Mouse (Mus musculus) cerebellum, adult 8-10 months (tissue): ENCODE measurements at regions not wholly inside any gene's neighbourhood (a gene's known extent, or its start where the extent isn't known, plus 50 kb on each side); places are given as distances from the start of the nearest gene placed in this dataset.

ENCODE experiments used
- DNase-seq: peaks from one replicate; pipeline ENCODE4 v3.0.0; 2022

- no peak for DNase-seq
Measured at GRCm38 (mm10) chr4:95234030-95234555, 182.1 kb upstream of the Jun start.

GRCm38 (mm10) chr4:95247977-95248376 is 196.0 kb upstream of the Jun start:
- DNase-seq = no peak

DNA sequence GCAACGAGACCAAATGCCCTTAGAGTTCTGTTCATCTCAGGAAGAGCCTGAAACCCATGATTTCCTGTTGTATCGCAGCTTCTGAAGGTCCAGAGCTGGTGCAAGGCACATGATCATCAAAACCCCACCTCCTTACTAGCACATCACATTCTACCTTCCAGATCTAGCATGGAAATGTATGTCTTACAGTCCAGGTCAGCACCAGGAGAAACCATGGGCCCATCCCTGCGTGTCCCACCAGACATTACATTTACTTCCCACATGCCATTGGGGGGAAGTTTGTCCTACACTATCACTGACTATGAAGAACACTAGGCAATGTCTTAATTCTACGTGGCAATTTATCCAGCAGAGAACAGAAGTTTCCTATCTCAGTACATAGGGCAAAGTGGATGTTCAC is 197.0 kb upstream of the Jun start:
- DNase-seq = no peak

DNA sequence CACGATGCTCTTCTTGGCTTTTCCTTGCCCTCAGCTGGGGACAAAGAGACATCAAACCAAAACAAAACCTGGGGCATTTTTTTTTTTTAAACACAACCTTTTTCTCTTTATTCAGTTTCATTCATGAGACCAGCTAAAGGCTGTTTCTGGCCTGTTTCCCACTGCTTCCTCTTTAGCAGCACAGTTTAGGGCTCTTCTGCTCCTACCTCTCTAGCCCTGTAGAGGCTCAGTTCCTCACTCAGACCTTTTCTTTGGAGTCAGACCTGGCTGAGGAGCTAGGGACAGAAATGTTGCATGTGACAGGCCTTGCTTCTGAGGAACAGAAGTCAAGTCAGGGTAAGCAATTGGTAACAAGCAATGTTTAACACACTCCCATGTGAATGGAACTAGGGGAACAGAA is 198.1 kb upstream of the Jun start:
- DNase-seq = no peak

GRCm38 (mm10) chr4:95269766-95270165 is 217.7 kb upstream of the Jun start:
- DNase-seq = no peak

GRCm38 (mm10) chr4:95270389-95270788 is 218.4 kb upstream of the Jun start:
- DNase-seq = no peak

DNA sequence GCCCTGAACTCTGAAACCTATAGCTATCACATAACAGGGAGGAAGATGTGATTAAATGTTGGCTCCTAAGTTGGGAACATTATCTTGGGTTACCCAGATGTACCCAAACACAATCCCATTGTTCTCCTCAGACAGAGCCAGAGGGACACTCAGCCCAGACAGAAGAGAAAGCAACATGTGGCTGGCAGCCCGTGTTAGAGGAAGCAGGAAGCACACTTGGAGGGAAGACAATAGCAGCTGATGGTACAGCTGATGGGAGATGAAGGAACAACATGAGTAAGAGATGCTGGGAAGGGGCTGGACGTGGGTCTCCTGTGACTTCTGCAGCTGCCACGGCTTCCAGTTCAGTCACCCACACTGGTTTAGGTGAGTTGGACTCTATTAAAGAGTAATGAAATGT is 224.2 kb upstream of the Jun start:
- no peak for DNase-seq

- DNase-seq = no peak
Measured at GRCm38 (mm10) chr4:95277989-95278713, 226.1 kb upstream of the Jun start.

GRCm38 (mm10) chr4:95278714-95279095 is 226.7 kb upstream of the Jun start:
- DNase-seq = no peak

DNA sequence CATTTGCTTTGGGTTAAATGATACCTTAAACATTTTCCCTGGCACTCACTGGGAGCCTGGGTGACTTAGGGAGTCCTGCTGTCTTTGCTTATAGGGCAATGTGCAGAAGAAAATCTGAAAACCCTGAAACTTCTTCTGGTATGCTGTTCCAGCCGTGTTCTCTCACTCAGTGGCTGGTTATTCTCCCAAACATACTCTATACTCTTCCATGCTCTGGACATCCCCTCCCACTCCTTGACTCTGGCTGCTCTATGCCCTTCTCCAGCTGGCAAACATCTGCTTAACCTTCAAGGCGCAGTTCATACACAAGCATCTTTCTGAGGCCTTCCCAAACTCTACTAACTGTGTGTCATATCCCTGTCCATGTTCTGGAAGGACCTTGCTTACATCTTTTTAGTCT is 227.2 kb upstream of the Jun start:
- no peak for DNase-seq

DNA sequence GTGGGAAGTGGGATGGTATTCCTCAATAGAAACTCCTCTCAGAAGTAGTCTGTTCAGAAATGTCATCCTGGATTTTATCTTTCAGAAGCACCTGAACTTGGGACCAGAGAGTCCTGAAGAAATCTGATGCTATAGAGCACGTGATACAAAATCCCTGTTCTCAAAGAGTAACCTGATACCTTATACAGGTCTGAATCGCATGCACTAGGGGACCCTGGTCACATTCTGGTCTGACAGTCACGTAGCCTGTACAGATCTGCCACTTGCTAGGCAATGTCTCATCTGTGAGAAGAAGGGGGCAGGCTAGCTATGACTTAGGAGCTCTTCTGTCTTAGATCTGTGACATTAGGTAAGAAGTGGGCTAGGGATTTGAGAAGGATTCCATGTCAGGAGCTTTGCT is 230.1 kb upstream of the Jun start:
- no peak for DNase-seq

DNA sequence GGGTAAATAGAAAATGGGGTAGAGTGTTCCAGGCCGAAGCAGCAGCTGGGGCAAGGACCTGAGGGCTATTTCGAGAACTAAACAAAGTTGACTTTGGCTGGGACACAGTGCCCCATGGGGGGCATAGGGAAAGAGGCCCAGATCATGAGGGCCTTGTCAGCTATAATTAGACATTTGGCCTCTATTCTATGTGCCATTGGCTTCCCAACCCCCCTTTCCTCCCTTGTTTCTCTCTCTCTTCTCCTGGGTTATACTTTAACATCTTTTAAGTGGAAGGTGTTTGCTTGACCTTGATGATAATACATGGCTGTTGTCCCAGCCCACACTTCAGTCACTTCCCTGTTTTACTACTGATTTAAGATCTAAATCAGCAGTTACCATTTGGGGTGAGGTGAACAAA is 231.8 kb upstream of the Jun start:
- no peak for DNase-seq

- DNase-seq = no peak
Measured at GRCm38 (mm10) chr4:95284192-95284591, 232.2 kb upstream of the Jun start.

- DNase-seq = no peak
Measured at GRCm38 (mm10) chr4:95284696-95285095, 232.7 kb upstream of the Jun start.

- no peak for DNase-seq
Measured at GRCm38 (mm10) chr4:95290321-95290720, 238.3 kb upstream of the Jun start.

DNA sequence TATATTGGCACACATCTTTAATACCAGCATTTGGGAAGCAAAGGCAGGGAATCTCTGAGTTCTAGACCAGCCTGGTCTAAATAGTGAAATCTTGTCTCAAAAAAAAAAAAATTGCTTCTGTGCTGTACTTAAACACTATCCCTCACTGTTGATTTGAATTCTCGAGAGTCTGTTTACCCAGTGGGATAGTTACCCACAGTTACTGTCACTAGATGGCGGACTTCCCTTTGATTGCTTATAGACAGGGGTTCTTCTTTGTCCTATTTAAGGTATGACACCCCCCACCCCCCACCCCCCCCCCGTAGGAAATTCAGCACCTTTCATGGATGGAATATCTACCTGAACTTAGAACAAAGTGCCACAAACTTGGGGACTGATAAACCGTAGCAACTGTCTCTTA is 242.1 kb upstream of the Jun start:
- DNase-seq = no peak

DNA sequence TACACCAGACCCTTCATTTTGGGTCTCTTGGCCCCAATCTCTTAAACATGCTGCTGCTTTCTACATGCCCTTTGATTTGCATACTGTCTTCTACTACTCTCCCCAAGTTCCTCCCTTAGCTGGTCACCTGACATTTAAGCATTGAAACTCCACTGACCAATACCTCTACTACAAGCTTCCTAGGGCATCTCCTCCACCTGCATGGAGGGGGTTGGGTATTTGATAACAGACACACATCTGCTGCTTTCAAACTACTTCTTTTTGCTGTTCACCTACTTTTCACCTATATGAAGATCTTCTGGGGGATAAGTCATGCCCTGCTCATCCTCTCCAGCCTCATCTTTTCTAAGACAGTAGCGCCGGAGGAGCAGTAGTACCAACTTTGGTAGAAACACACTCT is 249.9 kb upstream of the Jun start:
- no peak for DNase-seq

- no peak for DNase-seq
Measured at GRCm38 (mm10) chr4:95303337-95303736, 251.3 kb upstream of the Jun start.

DNA sequence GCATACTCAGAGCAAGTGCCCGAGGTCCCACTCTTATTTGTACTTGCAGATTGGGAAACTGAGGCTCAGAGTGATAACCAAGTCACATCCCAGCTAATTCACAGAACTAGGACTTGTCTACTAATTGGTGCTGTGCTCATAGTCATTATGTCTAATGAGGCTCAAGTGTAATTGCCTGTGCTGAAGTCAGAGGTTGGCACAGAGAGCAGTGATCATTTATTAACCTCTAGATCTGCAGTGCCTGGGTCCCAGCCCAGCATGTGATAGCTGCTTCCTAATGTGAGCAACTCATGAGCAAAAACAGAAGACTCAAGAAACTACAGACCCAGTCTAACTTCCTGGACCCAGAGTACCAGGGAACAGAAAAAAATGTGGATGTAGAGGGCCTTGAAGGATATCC is 252.0 kb upstream of the Jun start:
- DNase-seq = no peak

- no peak for DNase-seq
Measured at GRCm38 (mm10) chr4:95307134-95307533, 250.2 kb upstream of the Fggy start.

GRCm38 (mm10) chr4:95308469-95308895 is 248.8 kb upstream of the Fggy start:
- no peak for DNase-seq

DNA sequence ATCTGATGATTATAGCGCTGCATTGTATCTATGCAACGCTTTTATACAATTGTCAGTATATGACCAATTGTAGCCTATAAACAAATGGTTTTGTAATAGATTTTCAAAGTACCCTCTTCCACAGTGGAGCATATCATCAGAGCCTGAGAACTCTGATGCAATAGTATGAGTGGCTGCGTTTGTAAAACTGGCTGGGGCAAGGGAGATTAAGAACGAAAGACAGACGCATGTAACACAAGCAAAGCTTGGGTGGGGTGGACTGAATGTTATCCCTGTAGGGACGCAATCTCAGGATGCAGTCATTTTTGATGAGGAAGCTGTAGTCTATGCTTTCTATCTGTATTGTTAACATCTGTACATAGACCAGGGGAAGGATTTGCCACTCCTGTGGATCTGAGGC is 246.9 kb upstream of the Fggy start:
- DNase-seq = no peak

- no peak for DNase-seq
Measured at GRCm38 (mm10) chr4:95317821-95318290, 239.5 kb upstream of the Fggy start.

DNA sequence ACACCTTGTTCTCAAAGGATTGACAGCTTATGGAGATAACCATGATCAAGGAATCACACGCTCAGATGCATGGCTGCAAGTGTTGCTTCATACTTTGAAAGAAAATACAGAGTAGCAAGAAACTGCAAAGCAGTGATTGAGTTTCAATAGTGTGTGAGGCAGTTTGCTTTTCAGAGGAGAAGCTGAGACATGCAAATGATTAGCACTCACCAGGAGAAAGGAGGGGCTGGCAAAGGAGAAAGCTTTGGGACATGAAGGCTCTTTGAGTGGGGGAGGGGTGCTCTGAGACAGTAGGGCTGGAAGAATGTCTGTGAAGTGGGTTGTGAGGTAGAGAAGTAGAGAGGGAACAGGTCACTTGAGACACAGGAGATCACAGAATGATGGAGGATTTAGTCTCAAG is 238.7 kb upstream of the Fggy start:
- DNase-seq = no peak

DNA sequence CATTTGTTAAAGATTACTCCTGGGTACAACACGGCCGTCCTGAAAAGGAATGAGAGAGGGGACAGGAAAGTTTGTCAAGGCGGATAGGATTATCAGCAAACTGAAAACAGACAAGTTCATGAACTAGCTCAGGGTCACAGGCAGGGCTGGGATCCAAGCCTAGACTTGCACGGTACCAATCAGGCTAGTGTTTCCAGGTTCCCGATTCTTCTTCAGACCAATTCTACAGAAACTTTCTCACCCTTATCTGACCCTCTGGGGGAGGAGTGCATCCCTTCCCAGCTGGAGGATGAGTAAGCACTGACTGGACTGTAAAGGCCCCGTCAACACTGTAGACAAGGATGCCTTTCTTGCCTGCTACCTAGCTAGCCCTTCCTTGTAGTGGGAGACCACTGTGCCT is 238.3 kb upstream of the Fggy start:
- DNase-seq = no peak
